Mouse (Mus musculus) C2C12 (cell line): ENCODE results near the gene Hps5. TPM values are rescaled to one million over a fixed set of nuclear protein-coding genes. Genes with fewer than 3 reads are reported as not detected.

Source experiments
- H3K27me3 ChIP-seq: one replicate; pipeline ENCODE4 v1.6.1; 2011; ENCODE audit not compliant: control insufficient read depth, insufficient read depth, insufficient read length
- H3K36me3 ChIP-seq: one replicate; pipeline ENCODE4 v1.6.1; 2011; ENCODE audit not compliant: control insufficient read depth, insufficient read depth
- H3K4me3 ChIP-seq: one replicate; pipeline ENCODE4 v1.5.1; 2011; ENCODE audit warnings: mild to moderate bottlenecking, control low read depth; ENCODE audit not compliant: poor library complexity, insufficient read depth, severe bottlenecking
- H3K79me2 ChIP-seq: one replicate; pipeline ENCODE4 v1.6.1; 2011; ENCODE audit not compliant: control insufficient read depth, insufficient read depth
- H3K79me3 ChIP-seq: one replicate; pipeline ENCODE4 v1.6.1; 2011; ENCODE audit warnings: low read depth, control low read depth
- H3ac ChIP-seq: one replicate; pipeline ENCODE3; 2011; ENCODE audit warnings: low read depth; ENCODE audit not compliant: control insufficient read depth, insufficient read length
- CEBPB ChIP-seq: IDR thresholded peaks from one replicate; pipeline ENCODE4 v1.6.1; 2011; ENCODE audit warnings: low read depth, mild to moderate bottlenecking, control low read depth, moderate library complexity
- CTCF ChIP-seq: IDR thresholded peaks from one replicate; pipeline ENCODE4 v1.5.1; 2011; ENCODE audit not compliant: control insufficient read depth, insufficient read depth, insufficient read length
- FOSL1 ChIP-seq: IDR thresholded peaks from one replicate; pipeline ENCODE4 v1.8.0; 2011; ENCODE audit warnings: mild to moderate bottlenecking, low read length; ENCODE audit not compliant: poor library complexity, insufficient read depth, severe bottlenecking
- MAX ChIP-seq: IDR thresholded peaks from one replicate; pipeline ENCODE4 v1.6.1; 2011; ENCODE audit warnings: mild to moderate bottlenecking, control low read depth
- MYOD1 ChIP-seq: IDR thresholded peaks from one replicate; pipeline ENCODE4 v1.6.1; 2011; ENCODE audit warnings: low read depth; ENCODE audit not compliant: control insufficient read depth, insufficient read length
- MYOG ChIP-seq: IDR thresholded peaks from one replicate; pipeline ENCODE4 v1.6.1; 2011; ENCODE audit not compliant: control insufficient read depth, insufficient read length; ENCODE audit errors: extremely low read depth
- USF1 ChIP-seq: IDR thresholded peaks from one replicate; pipeline ENCODE4 v1.6.1; 2011; ENCODE audit warnings: low read depth, mild to moderate bottlenecking, control low read depth, moderate library complexity
- polyA plus RNA-seq: library from polyadenylated mRNA; unstranded; fragments of >200 nt; fragmentation: generic; extraction: Trizol; gene quantifications from one replicate; pipeline ENCODE4 v1.2.1, GENCODE M21; 2012; ENCODE audit warnings: missing spikeins

Hps5 gene
- polyA plus RNA-seq, 1 experiment: 8.3 TPM

- H3K27me3 ChIP-seq: no peaks in the 10 kb centered on the region
- H3K79me3 ChIP-seq: no peaks in the 10 kb centered on the region
- H3K36me3 ChIP-seq: no peaks in the 10 kb centered on the region
- H3K4me3 ChIP-seq: no peak overlapping the region
- H3K79me2 ChIP-seq: no peaks in the 10 kb centered on the region
- no peak for TF ChIP-seq FOSL1
- TF ChIP-seq CEBPB: no peak
- TF ChIP-seq MAX: no peak
- no peak for TF ChIP-seq MYOD1
- TF ChIP-seq MYOG: no peak
- TF ChIP-seq USF1: no peak
- no peak overlapping the region for H3ac ChIP-seq
Measured at GRCm38 (mm10) chr7:46738561-46739460, 57.1 kb downstream of the Hps5 start.

- H3K79me2 ChIP-seq: no peaks in the 10 kb centered on the region
- no peak overlapping the region for H3K4me3 ChIP-seq
- no peaks in the 10 kb centered on the region for H3K36me3 ChIP-seq
- H3K27me3 ChIP-seq: no peaks in the 10 kb centered on the region
- TF ChIP-seq USF1 (no peak), CTCF (no peak), FOSL1 (no peak), MYOG (no peak), CEBPB (no peak), MYOD1 (no peak), MAX (no peak)
- H3K79me3 ChIP-seq: no peaks in the 10 kb centered on the region
- no peak overlapping the region for H3ac ChIP-seq
Measured at GRCm38 (mm10) chr7:46734983-46735382, 60.9 kb downstream of the Hps5 start.

- no peaks in the 10 kb centered on the region for H3K27me3 ChIP-seq
- no peaks in the 10 kb centered on the region for H3K79me3 ChIP-seq
- no peak for TF ChIP-seq USF1
- TF ChIP-seq CTCF: no peak
- TF ChIP-seq MYOG: no peak
- no peak for TF ChIP-seq FOSL1
- no peak for TF ChIP-seq MAX
- TF ChIP-seq CEBPB: no peak
- no peak for TF ChIP-seq MYOD1
- H3K79me2 ChIP-seq: no peaks in the 10 kb centered on the region
- H3K36me3 ChIP-seq: no peaks in the 10 kb centered on the region
- H3K4me3 ChIP-seq: no peak within 1 kb of the TSS
- no peak within 1 kb of the TSS for H3ac ChIP-seq
Measured at GRCm38 (mm10) chr7:46732458-46732857, 63.4 kb downstream of the Hps5 start, which contains the start of gene Saa4. Gene Saa4 (minus strand): TSS chr7:46732603.

GRCm38 (mm10) chr7:46727584-46727983 is 68.3 kb downstream of the Hps5 start:
- no peak for TF ChIP-seq USF1
- no peak for TF ChIP-seq CEBPB
- no peak for TF ChIP-seq MYOG
- no peak for TF ChIP-seq FOSL1
- TF ChIP-seq MYOD1: no peak
- no peak for TF ChIP-seq MAX
- TF ChIP-seq CTCF: no peak
- no peaks in the 10 kb centered on the region for H3K79me2 ChIP-seq

GRCm38 (mm10) chr7:46724396-46724795 is 71.5 kb downstream of the Hps5 start:
- Histone ChIP-seq H3K27me3 (no peaks in the 10 kb centered on the region), H3ac (no peak overlapping the region), H3K36me3 (no peaks in the 10 kb centered on the region), H3K79me3 (no peaks in the 10 kb centered on the region), H3K79me2 (no peaks in the 10 kb centered on the region), H3K4me3 (no peak overlapping the region)
- no peak for TF ChIP-seq FOSL1
- TF ChIP-seq CTCF: no peak
- no peak for TF ChIP-seq MYOD1
- TF ChIP-seq MYOG: no peak
- no peak for TF ChIP-seq MAX

More at GRCm38 (mm10) chr7:46727584-46727983, 68.3 kb downstream of the Hps5 start:
- Histone ChIP-seq H3K27me3 (no peaks in the 10 kb centered on the region), H3K79me3 (no peaks in the 10 kb centered on the region), H3K4me3 (no peak overlapping the region), H3ac (no peak overlapping the region), H3K36me3 (no peaks in the 10 kb centered on the region)

- H3ac ChIP-seq: no peak overlapping the region
- no peak for TF ChIP-seq USF1
- TF ChIP-seq CTCF: no peak
- TF ChIP-seq MYOD1: no peak
- no peak for TF ChIP-seq FOSL1
- TF ChIP-seq CEBPB: no peak
- TF ChIP-seq MAX: no peak
- TF ChIP-seq MYOG: no peak
- no peaks in the 10 kb centered on the region for H3K79me2 ChIP-seq
- no peak overlapping the region for H3K4me3 ChIP-seq
- H3K79me3 ChIP-seq: no peaks in the 10 kb centered on the region
- no peaks in the 10 kb centered on the region for H3K27me3 ChIP-seq
- no peaks in the 10 kb centered on the region for H3K36me3 ChIP-seq
Measured at GRCm38 (mm10) chr7:46723849-46724248, 72.0 kb downstream of the Hps5 start.
